Mouse (Mus musculus): ENCODE results near the gene Tnpo1. TPM values are rescaled to one million over a fixed set of nuclear protein-coding genes. Genes with fewer than 3 reads are reported as not detected.
"Not testable (repeated sequence)": the region's sequence is repeated elsewhere in the genome, so short reads cannot be mapped to it uniquely, and the experiment has no call there.

The Tnpo1 gene
- polyA plus RNA-seq, 1 experiment from 2014 or later: 41.1 TPM

DNA sequence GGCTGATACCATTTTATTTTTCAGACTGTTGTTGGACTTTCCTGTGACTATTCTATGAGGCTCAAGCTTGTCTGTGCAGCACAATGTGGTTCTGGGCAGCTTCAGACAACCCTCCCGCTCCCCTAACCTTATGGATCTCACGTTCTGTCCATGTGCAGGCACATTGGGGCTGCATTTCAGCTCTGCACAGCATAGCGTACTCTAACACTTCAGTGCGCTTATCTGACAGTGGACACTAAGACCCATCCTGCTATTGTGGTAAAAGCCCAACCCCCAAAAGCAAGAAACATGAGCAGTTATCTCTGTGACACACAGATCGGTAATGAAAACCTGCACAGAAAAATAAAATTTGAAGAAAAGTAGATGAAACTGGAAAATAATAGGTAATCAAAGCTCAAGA is 90.4 kb downstream of the Tnpo1 start:
- Histone ChIP-seq H3K4me3 (replicated peaks) (no peak overlapping the region), H3K9me3 (replicated peaks) (no peaks in the 10 kb centered on the region), H3K4me1 (no peaks in the 10 kb centered on the region), H3K36me3 (peaks cover 10% of the 10 kb centered on the region), H3K27ac (replicated peaks) (no peak overlapping the region), H3K4me2 (no peak overlapping the region), H3K9ac (replicated peaks) (no peak overlapping the region), H3K27me3 (replicated peaks) (no peaks in the 10 kb centered on the region)
- ATAC-seq (ENCODE audit: low FRiP score): no peak
- WGBS: 87% methylated on average over 5 of the region's 5 CpGs

DNA sequence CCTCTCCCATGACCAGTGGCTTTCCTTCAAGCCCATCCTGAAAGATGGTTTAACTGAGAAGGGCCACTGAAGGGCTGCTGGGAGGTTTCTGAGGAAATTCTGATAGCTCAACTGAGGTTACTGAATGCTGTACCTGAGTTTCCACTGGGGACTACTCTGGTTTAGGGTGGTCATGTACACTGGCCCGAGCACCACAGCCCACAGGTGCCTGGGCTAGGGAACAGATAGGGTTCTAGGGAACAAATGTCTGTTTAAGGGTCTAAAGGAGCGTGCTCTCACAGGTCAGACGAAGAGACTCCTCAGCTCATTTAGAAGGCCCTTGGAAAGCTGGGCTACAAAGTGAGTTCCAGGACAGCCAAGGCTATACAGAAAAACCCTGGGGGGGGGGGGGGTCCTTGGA is 91.5 kb downstream of the Tnpo1 start:
- no peak overlapping the region for H3K4me3 ChIP-seq (replicated peaks)
- H3K9me3 ChIP-seq (replicated peaks): no peaks in the 10 kb centered on the region
- peaks cover 10% of the 10 kb centered on the region for H3K36me3 ChIP-seq
- H3K27me3 ChIP-seq (replicated peaks): no peaks in the 10 kb centered on the region
- no peaks in the 10 kb centered on the region for H3K4me1 ChIP-seq
- peak; percentile 33; the same call in 1 of the 2 replicates for ATAC-seq (ENCODE audit: low FRiP score)
- no peak overlapping the region for H3K9ac ChIP-seq (replicated peaks)
- 83% methylated on average over 3 of the region's 3 CpGs for WGBS
- H3K4me2 ChIP-seq: no peak overlapping the region
- H3K27ac ChIP-seq (replicated peaks): no peak overlapping the region

DNA sequence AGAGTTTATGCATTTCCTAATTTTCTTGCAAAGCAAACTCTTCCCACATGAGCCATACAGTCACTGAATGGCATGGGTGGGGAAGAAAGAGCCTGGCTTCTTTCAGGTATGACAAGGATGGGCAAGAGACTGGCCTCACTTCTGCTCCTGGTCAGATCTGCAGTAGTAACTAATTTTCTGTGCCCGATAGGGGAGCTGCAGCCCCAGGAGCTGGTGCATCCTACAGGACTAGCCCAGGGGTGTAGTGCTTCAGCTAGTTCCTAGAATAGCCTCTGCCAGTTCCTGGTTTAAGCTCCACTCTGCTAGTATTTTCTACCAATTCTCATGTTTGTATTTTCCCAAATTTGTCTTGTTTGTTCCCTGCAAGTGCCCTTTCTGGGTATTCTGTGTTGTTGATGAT is 92.0 kb downstream of the Tnpo1 start:
- no peak overlapping the region for H3K4me2 ChIP-seq
- H3K4me3 ChIP-seq (replicated peaks): no peak overlapping the region
- peaks cover 10% of the 10 kb centered on the region for H3K36me3 ChIP-seq
- no peak for ATAC-seq (ENCODE audit: low FRiP score)
- no peaks in the 10 kb centered on the region for H3K9me3 ChIP-seq (replicated peaks)
- no peak overlapping the region for H3K9ac ChIP-seq (replicated peaks)
- 48% methylated on average over 1 of the region's 1 CpGs for WGBS
- H3K4me1 ChIP-seq: no peaks in the 10 kb centered on the region
- H3K27ac ChIP-seq (replicated peaks): no peak overlapping the region
- H3K27me3 ChIP-seq (replicated peaks): no peaks in the 10 kb centered on the region

DNA sequence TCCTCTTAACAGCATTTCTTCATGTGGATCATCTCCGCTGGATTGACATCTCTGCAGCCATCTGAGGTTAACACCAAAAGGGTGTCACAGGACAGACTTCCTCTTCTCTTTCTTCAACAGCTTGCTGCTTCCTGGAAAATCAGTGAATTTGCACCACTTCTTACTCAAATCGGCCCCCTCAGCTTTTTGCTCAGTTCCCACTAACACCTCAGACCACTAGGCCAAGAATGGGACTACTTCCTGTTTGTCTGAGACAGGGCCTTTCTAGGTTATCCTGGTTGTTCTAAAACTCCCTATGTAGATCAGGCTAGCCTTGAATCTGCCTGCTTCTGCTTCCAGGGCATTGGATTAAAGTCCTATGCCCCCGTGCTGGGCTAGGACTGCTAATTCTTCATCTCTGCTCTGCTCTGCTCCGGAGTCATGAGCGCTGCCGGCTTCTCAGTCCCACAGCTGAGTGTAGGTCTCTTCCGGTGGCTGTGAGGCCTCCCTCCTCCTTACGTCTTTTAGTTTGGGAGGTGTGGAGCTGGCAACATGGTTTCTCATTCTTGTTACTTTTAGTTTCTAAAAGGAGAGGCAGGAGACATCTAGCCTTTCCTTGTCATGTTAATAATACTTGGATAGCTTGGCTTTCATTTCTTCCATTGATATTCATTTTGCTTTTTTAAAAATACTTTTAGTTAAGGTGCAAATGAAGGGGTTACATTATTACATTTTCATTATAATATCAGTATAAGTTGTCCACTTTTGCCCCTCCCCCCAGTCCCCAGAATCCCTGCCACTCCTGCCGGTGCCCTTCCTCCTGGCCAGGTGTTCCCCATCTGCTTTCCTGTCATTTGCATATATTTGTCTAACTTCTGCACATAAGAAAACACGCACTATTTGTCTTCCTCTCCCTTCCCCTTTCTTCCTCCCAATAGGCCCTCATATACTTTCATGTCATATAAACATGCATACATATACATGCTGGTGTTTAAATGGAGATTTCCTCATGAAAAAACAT is 93.4 kb downstream of the Tnpo1 start:
- Histone ChIP-seq H3K4me2 (no peak overlapping the region), H3K9ac (replicated peaks) (no peak overlapping the region), H3K27me3 (replicated peaks) (no peaks in the 10 kb centered on the region), H3K4me3 (replicated peaks) (no peak overlapping the region), H3K9me3 (replicated peaks) (no peaks in the 10 kb centered on the region), H3K27ac (replicated peaks) (no peak overlapping the region), H3K4me1 (no peaks in the 10 kb centered on the region), H3K36me3 (peaks cover 10% of the 10 kb centered on the region)
- no peak for ATAC-seq (ENCODE audit: low FRiP score)
- WGBS: 85% methylated on average over 10 of the region's 10 CpGs

DNA sequence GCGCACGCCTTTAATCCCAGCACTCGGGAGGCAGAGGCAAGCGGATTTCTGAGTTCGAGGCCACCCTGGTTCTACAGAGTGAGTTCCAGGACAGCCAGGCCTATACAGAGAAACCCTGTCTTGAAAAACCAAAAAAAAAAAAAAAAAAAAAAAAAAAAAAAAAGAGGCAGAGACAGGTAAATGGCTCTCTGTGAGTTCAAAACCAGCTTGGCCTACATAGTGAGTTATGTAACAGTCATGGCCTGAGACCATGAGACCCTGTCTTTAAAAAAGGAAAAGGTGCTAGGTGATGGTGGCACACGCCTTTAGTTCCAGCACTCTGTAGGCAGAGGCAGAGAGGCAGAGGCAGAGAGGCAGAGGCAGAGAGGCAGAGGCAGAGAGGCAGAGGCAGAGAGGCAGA is 97.2 kb downstream of the Tnpo1 start:
- not testable (repeated sequence) for H3K27ac ChIP-seq (replicated peaks); H3K4me1 ChIP-seq; H3K36me3 ChIP-seq; H3K27me3 ChIP-seq (replicated peaks); ATAC-seq (ENCODE audit: low FRiP score); H3K9me3 ChIP-seq (replicated peaks); H3K9ac ChIP-seq (replicated peaks); H3K4me3 ChIP-seq (replicated peaks); H3K4me2 ChIP-seq
- 99% methylated on average over 6 of the region's 6 CpGs for WGBS

DNA sequence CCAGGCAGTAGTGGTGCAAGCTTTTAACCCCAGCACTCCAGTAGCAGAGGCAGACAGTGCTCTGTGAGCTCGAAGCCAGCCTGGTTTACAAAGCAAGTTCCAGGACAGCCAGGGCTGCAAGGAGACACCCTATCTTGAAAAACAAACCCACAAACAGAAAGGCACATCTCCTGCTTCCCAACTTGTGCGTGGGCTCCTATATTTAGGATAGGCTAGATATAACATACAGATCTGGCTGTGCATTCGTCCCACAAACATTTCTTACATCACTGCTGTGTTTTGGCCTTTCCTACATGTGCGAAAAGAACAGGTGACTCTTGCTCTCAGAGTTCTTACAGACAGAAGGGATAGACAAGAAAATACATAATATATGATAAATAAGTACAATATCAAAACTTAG is 100.6 kb downstream of the Tnpo1 start:
- H3K4me2 ChIP-seq: no peak overlapping the region
- no peak overlapping the region for H3K27ac ChIP-seq (replicated peaks)
- no peaks in the 10 kb centered on the region for H3K27me3 ChIP-seq (replicated peaks)
- no peaks in the 10 kb centered on the region for H3K4me1 ChIP-seq
- WGBS: 88% methylated on average over 4 of the region's 4 CpGs
- H3K4me3 ChIP-seq (replicated peaks): no peak overlapping the region
- no peaks in the 10 kb centered on the region for H3K9me3 ChIP-seq (replicated peaks)
- no peak overlapping the region for H3K9ac ChIP-seq (replicated peaks)
- ATAC-seq (ENCODE audit: low FRiP score): no peak
- no peaks in the 10 kb centered on the region for H3K36me3 ChIP-seq

DNA sequence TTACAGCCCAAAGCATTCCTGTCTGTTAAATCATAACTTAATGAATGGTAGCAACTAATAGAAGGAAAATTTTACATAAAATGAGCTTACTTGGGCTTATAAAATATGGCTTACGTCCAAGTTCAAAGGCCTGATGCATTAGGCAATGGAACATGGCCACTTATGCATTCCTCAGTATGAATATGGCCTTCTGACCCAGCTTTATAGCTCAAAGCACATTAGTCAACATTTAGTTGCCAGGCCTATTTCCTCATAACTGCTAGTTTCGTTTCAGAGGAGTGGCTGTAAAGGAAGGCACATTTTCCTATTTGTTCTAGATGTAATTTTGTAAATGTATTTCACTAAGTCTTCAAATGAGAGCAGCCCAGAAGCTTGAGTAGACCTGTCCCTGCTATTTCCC is 107.1 kb downstream of the Tnpo1 start:
- Histone ChIP-seq H3K36me3 (no peaks in the 10 kb centered on the region), H3K9ac (replicated peaks) (no peak overlapping the region), H3K27ac (replicated peaks) (no peak overlapping the region), H3K4me3 (replicated peaks) (no peak overlapping the region), H3K4me2 (no peak overlapping the region), H3K27me3 (replicated peaks) (no peaks in the 10 kb centered on the region), H3K4me1 (no peaks in the 10 kb centered on the region; the same call in 1 of the 2 replicates), H3K9me3 (replicated peaks) (no peaks in the 10 kb centered on the region)
- ATAC-seq (ENCODE audit: low FRiP score): no peak
- 85% methylated on average over 2 of the region's 2 CpGs for WGBS

DNA sequence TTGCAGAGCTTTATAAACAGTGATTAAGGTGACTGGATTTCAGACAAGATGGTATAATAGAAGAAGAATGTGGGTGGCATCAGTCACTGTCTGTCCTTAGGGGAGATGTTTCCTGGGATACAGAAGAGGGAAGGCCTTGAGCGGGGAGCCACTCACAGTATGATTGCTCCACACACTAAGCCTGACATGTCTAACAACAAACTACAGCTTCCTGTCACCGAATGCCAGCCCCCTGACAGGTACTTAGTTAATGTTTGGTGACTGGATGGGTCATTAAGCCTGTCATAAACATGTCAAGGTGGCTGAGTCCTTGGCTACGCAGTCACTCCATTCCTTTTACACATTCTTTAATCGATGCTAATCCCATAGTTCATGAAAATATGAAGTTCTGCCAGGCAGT is 108.0 kb downstream of the Tnpo1 start:
- Histone ChIP-seq H3K36me3 (no peaks in the 10 kb centered on the region), H3K9ac (replicated peaks) (no peak overlapping the region), H3K4me1 (peaks cover 5% of the 10 kb centered on the region), H3K27me3 (replicated peaks) (no peaks in the 10 kb centered on the region), H3K9me3 (replicated peaks) (no peaks in the 10 kb centered on the region), H3K4me3 (replicated peaks) (no peak overlapping the region), H3K27ac (replicated peaks) (no peak overlapping the region), H3K4me2 (no peak overlapping the region)
- 45% methylated on average over 4 of the region's 4 CpGs for WGBS
- no peak for ATAC-seq (ENCODE audit: low FRiP score)

DNA sequence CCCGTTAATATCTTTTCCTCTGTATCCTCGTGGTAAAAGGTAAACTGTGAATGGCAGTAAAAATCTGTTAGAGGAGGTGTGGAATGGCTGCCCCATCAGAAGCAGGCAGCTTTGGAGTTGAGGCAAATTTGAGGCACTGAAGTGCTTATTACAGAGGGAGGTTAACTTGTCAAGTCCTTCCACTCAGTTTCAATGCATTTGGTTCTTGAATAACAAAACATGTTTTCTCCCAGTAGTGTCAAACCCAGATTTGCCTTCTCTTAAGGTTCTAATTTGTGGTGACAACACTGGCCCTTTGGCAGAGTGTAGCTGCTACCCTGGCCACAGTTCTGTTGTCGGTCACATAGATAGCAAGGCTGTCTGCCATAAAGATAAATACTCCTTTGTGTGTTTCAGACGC is 108.4 kb downstream of the Tnpo1 start:
- Histone ChIP-seq H3K9me3 (replicated peaks) (no peaks in the 10 kb centered on the region), H3K27me3 (replicated peaks) (no peaks in the 10 kb centered on the region), H3K36me3 (no peaks in the 10 kb centered on the region), H3K9ac (replicated peaks) (no peak overlapping the region), H3K27ac (replicated peaks) (no peak overlapping the region), H3K4me2 (no peak overlapping the region), H3K4me3 (replicated peaks) (no peak overlapping the region), H3K4me1 (peaks cover 7% of the 10 kb centered on the region)
- no peak for ATAC-seq (ENCODE audit: low FRiP score)
- 19% methylated on average over 4 of the region's 4 CpGs for WGBS

DNA sequence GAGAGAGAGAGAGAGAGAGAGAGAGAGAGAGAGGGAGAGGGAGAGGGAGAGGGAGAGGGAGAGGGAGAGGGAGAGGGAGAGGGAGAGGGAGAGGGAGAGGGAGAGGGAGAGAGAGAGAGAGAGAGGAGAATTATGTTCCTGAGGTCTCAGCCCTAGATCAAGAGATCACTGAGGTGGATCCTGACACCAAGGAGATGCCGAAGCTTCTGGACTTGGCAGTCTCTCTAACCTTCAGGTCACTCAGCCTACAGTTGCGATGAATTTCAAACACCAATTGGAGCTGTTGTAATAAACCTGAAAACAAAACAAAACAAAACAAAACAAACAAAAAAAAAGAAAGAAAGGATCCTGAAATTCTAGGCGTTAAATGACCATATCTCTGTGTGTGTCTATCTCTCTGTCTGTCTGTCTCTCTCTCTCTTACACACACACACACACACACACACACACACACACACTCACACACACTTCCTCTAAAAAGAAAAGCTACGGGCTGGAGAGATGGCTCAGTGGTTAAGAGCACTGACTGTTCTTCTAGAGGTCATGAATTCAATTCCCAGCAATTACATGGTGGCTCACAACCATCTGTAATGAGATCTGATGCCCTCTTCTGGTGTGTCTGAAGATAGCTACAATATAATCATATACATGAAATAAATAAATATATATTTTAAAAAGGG is 109.1 kb downstream of the Tnpo1 start:
- H3K36me3 ChIP-seq; H3K4me2 ChIP-seq; H3K4me3 ChIP-seq (replicated peaks); H3K9me3 ChIP-seq (replicated peaks); H3K27me3 ChIP-seq (replicated peaks); H3K9ac ChIP-seq (replicated peaks); ATAC-seq (ENCODE audit: low FRiP score); H3K27ac ChIP-seq (replicated peaks): not testable (repeated sequence)
- 77% methylated on average over 4 of the region's 4 CpGs for WGBS
- H3K4me1 ChIP-seq: peaks cover 12% of the 10 kb centered on the region

DNA sequence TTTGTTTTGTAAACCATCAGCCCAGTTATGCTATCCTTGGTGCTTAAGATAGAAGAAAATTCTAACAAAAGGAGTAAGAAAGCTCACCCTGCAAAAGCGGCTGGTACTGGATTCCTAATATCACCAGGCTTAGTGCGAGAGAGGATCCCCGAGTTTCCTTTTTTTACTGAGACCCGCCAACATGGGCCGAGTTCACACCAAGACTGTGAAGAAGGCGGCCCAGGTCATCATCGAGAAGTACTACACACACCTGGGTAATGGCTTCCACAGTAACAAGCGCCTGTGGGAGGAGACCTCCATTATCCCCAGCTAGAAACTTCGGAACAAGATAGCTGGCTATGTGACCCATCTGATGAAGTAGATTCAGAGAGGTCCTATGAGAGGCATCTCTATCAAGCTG is 109.6 kb downstream of the Tnpo1 start:
- Histone ChIP-seq H3K4me1 (peaks cover 12% of the 10 kb centered on the region), H3K9ac (replicated peaks) (no peak overlapping the region), H3K4me3 (replicated peaks) (no peak overlapping the region), H3K27me3 (replicated peaks) (no peaks in the 10 kb centered on the region), H3K9me3 (replicated peaks) (no peaks in the 10 kb centered on the region), H3K36me3 (no peaks in the 10 kb centered on the region), H3K4me2 (no peak overlapping the region), H3K27ac (replicated peaks) (no peak overlapping the region)
- no peak for ATAC-seq (ENCODE audit: low FRiP score)
- 85% methylated on average over 9 of the region's 9 CpGs for WGBS

Measured in neural tube, embryonic 15.5 days (tissue).